Comparison of ENCODE assay signal across 8 mouse cellular contexts in genomic region chr9:45121769-45122168, GRCm38 (mm10). TPM values are rescaled to one million over a fixed set of nuclear protein-coding genes. Genes with fewer than 3 reads are reported as not detected.
DNase-seq lines count a peak whose midpoint lies in the region; ATAC-seq and TF ChIP-seq lines count a peak whose summit lies in the region.

No protein-coding gene starts in this region.

- WGBS in embryonic facial prominence, embryonic 15.5 days = 3% methylated on average over 10 of the region's 10 CpGs
- WGBS in heart, embryonic 11.5 days (ENCODE audit: insufficient replicate concordance) = 5% methylated on average over 10 of the region's 10 CpGs
- WGBS in kidney, embryonic 15.5 days = 4% methylated on average over 10 of the region's 10 CpGs

- TF ChIP-seq CTCF in bone marrow macrophage, adult 2 months (IDR thresholded peaks at IDR 0.05; ENCODE audit: low read depth, low read length) = peak; percentile 78

- no peaks in the 10 kb centered on the region for H3K9me3 ChIP-seq in embryonic facial prominence, embryonic 15.5 days (replicated peaks)
- H3K9me3 ChIP-seq in heart, embryonic 11.5 days (replicated peaks; ENCODE audit: control insufficient read depth, low read length) = no peaks in the 10 kb centered on the region
- H3K9me3 ChIP-seq in kidney, embryonic 15.5 days (replicated peaks) = no peaks in the 10 kb centered on the region

- no peak for ATAC-seq in embryonic facial prominence, embryonic 15.5 days (ENCODE audit: insufficient number of reproducible peaks, low FRiP score, low TSS enrichment, low read depth)
- ATAC-seq in heart, embryonic 11.5 days (replicated peaks; ENCODE audit: insufficient number of reproducible peaks, low FRiP score, low TSS enrichment) = no peak
- ATAC-seq in kidney, embryonic 15.5 days (replicated peaks; ENCODE audit: low FRiP score) = peak; percentile 57

- H3K36me3 ChIP-seq in embryonic facial prominence, embryonic 15.5 days = no peaks in the 10 kb centered on the region
- no peaks in the 10 kb centered on the region for H3K36me3 ChIP-seq in heart, embryonic 11.5 days (ENCODE audit: control insufficient read depth, insufficient read depth, low read length)
- peaks cover 5% of the 10 kb centered on the region for H3K36me3 ChIP-seq in kidney, embryonic 15.5 days

- TF ChIP-seq POLR2A in bone marrow macrophage, adult 2 months (IDR thresholded peaks at IDR 0.05; ENCODE audit: borderline replicate concordance, low read depth, low read length) = no peak

- H3K4me2 ChIP-seq in embryonic facial prominence, embryonic 15.5 days (replicated peaks) = peak overlapping the region; percentile 46
- H3K4me2 ChIP-seq in heart, embryonic 11.5 days = peak overlapping the region; percentile 53
- peak overlapping the region; percentile 52 for H3K4me2 ChIP-seq in kidney, embryonic 15.5 days

- no peaks in the 10 kb centered on the region for H3K27me3 ChIP-seq in embryonic facial prominence, embryonic 15.5 days
- H3K27me3 ChIP-seq in heart, embryonic 11.5 days (ENCODE audit: control insufficient read depth, insufficient read depth, low read length) = no peaks in the 10 kb centered on the region; the same call in none of the 2 replicates
- H3K27me3 ChIP-seq in kidney, embryonic 15.5 days = no peaks in the 10 kb centered on the region; the same call in 1 of the 2 replicates

- peak; percentile 84 to 85 for DNase-seq in B cell, adult 2 months
- DNase-seq in liver = peak; percentile 67
- peak; percentile 40 to 69 for DNase-seq in monocyte, adult 2 months (ENCODE audit: low read depth in 1 of 2, low spot score in 2 of 2)
- peak; percentile 64 to 86 for DNase-seq in spleen, postnatal 4 days (ENCODE audit: low spot score in 2 of 2)

- no peak overlapping the region for H3K9ac ChIP-seq in embryonic facial prominence, embryonic 15.5 days
- no peak overlapping the region for H3K9ac ChIP-seq in heart, embryonic 11.5 days (ENCODE audit: low read depth, low read length)
- H3K9ac ChIP-seq in kidney, embryonic 15.5 days = no peak overlapping the region

- no peak overlapping the region for H3K4me3 ChIP-seq in bone marrow macrophage, adult 2 months (ENCODE audit: insufficient read depth, low read length)
- H3K4me3 ChIP-seq in embryonic facial prominence, embryonic 15.5 days (replicated peaks) = 0 out of 2 replicates have a peak overlapping the region, but pooled peaks have one; percentile 3
- H3K4me3 ChIP-seq in heart, embryonic 11.5 days (ENCODE audit: low read depth, low read length) = no peak overlapping the region
- H3K4me3 ChIP-seq in kidney, embryonic 15.5 days (replicated peaks) = peak overlapping the region; percentile 14; the same call in 1 of the 2 replicates

- peaks cover 6% of the 10 kb centered on the region; the same call in 1 of the 2 replicates for H3K4me1 ChIP-seq in bone marrow macrophage, adult 2 months (ENCODE audit: control insufficient read depth, insufficient read depth, low read length)
- H3K4me1 ChIP-seq in embryonic facial prominence, embryonic 15.5 days = peaks cover 21% of the 10 kb centered on the region
- peaks cover 7% of the 10 kb centered on the region; the same call in 1 of the 2 replicates for H3K4me1 ChIP-seq in heart, embryonic 11.5 days (ENCODE audit: control insufficient read depth, insufficient read depth, low read length)
- H3K4me1 ChIP-seq in kidney, embryonic 15.5 days = peaks cover 18% of the 10 kb centered on the region

- no peak overlapping the region for H3K27ac ChIP-seq in bone marrow macrophage, adult 2 months (ENCODE audit: insufficient read depth, low read depth, low read length)
- no peak overlapping the region for H3K27ac ChIP-seq in embryonic facial prominence, embryonic 15.5 days (replicated peaks)
- H3K27ac ChIP-seq in heart, embryonic 11.5 days (ENCODE audit: low read depth, low read length) = no peak overlapping the region
- no peak overlapping the region for H3K27ac ChIP-seq in kidney, embryonic 15.5 days

RNA-seq across cellular contexts. Expression of gene Scn2b, which starts 4.2 kb away (rescaled TPM):
- polyA plus RNA-seq in bone marrow macrophage, adult 2 months (2012; ENCODE audit: insufficient read depth, insufficient read length, missing spikeins) = 0.23 TPM in 1 of 2 replicates, not detected in the other
- polyA plus RNA-seq in embryonic facial prominence, embryonic 15.5 days (2015; fragmentation: Nextera tagmentation; extraction: Ambion mirVana) = 4.1 and 4.4 TPM in 2 replicates
- 2.3 and 3.2 TPM in 2 replicates for polyA plus RNA-seq in heart, embryonic 11.5 days (2014; fragmentation: Nextera tagmentation; extraction: Ambion mirVana)
- polyA plus RNA-seq in kidney, embryonic 15.5 days (2015; fragmentation: Nextera tagmentation; extraction: Ambion mirVana) = 4.6 and 5.4 TPM in 2 replicates

RNA-seq across cellular contexts. Expression of gene Scn4b, which starts 16.4 kb away (rescaled TPM):
- 0.11 TPM in 1 of 2 replicates, not detected in the other for polyA plus RNA-seq in bone marrow macrophage, adult 2 months (2012; ENCODE audit: insufficient read depth, insufficient read length, missing spikeins)
- 1.00 and 1.6 TPM in 2 replicates for polyA plus RNA-seq in embryonic facial prominence, embryonic 15.5 days (2015; fragmentation: Nextera tagmentation; extraction: Ambion mirVana)
- 0.10 and 0.46 TPM in 2 replicates for polyA plus RNA-seq in heart, embryonic 11.5 days (2014; fragmentation: Nextera tagmentation; extraction: Ambion mirVana)
- 0.51 and 0.62 TPM in 2 replicates for polyA plus RNA-seq in kidney, embryonic 15.5 days (2015; fragmentation: Nextera tagmentation; extraction: Ambion mirVana)

RNA-seq across cellular contexts. Expression of gene Jaml, which starts 42.8 kb away (rescaled TPM):
- 12.1 and 16.3 TPM in 2 replicates for polyA plus RNA-seq in bone marrow macrophage, adult 2 months (2012; ENCODE audit: insufficient read depth, insufficient read length, missing spikeins)
- polyA plus RNA-seq in embryonic facial prominence, embryonic 15.5 days (2015; fragmentation: Nextera tagmentation; extraction: Ambion mirVana) = 0.41 and 0.77 TPM in 2 replicates
- polyA plus RNA-seq in heart, embryonic 11.5 days (2014; fragmentation: Nextera tagmentation; extraction: Ambion mirVana) = 0.31 and 0.36 TPM in 2 replicates
- 0.19 and 0.42 TPM in 2 replicates for polyA plus RNA-seq in kidney, embryonic 15.5 days (2015; fragmentation: Nextera tagmentation; extraction: Ambion mirVana)

Comparison
In these comparisons a context has a peak if more than half of its experiments do, and no peak if none do; other contexts are left out.
1. H3K4me3 ChIP-seq: peak in embryonic facial prominence, embryonic 15.5 days (single experiment) and kidney, embryonic 15.5 days (single experiment); none in bone marrow macrophage, adult 2 months (single experiment) and heart, embryonic 11.5 days (single experiment).
2. Peak in every context shown above with its lines, with median percentiles within 50 percentile points of each other: DNase-seq and H3K4me2 ChIP-seq.